Mouse (Mus musculus) stomach, embryonic 16.5 days (tissue): ENCODE results near the gene Trpm3. TPM values are rescaled to one million over a fixed set of nuclear protein-coding genes. Genes with fewer than 3 reads are reported as not detected.

Experiments
- ATAC-seq: fragments of 200-750 bp; cut with Nextera tagmentation; 2 replicates; pipeline ENCODE4 v1.8.0; 2017; ENCODE audit warnings: moderate number of reproducible peaks, moderate TSS enrichment; ENCODE audit not compliant: insufficient read depth, low FRiP score
- H3K27ac ChIP-seq: fragments of 300-500 bp; sonication (generic); 2 replicates; pipeline ENCODE4 v1.5.1; 2014; ENCODE audit warnings: low read length
- H3K27me3 ChIP-seq: fragments of 300-500 bp; sonication (generic); 2 replicates; pipeline ENCODE4 v1.6.1; 2014; ENCODE audit warnings: low read length, control low read depth, mixed read lengths; ENCODE audit not compliant: control insufficient read depth, insufficient read depth
- H3K36me3 ChIP-seq: fragments of 300-500 bp; sonication (generic); 2 replicates; pipeline ENCODE4 v1.6.1; 2014; ENCODE audit warnings: low read length; ENCODE audit not compliant: control insufficient read depth, insufficient read depth
- H3K4me1 ChIP-seq: fragments of 300-500 bp; sonication (generic); 2 replicates; pipeline ENCODE4 v1.6.1; 2014; ENCODE audit warnings: low read length, control low read depth, mixed read lengths; ENCODE audit not compliant: control insufficient read depth, insufficient read depth
- H3K4me2 ChIP-seq: fragments of 300-500 bp; sonication (generic); 2 replicates; pipeline ENCODE4 v1.6.1; 2014; ENCODE audit warnings: low read depth, low read length, mixed read lengths
- H3K4me3 ChIP-seq: fragments of 300-500 bp; sonication (generic); replicated peaks from 2 replicates; pipeline ENCODE4 v1.5.1; 2014; ENCODE audit warnings: mild to moderate bottlenecking, low read length
- H3K9ac ChIP-seq: fragments of 300-500 bp; sonication (generic); 2 replicates; pipeline ENCODE4 v1.6.1; 2014; ENCODE audit warnings: low read length
- H3K9me3 ChIP-seq: fragments of 300-500 bp; sonication (generic); replicated peaks from 2 replicates; pipeline ENCODE4 v1.6.1; 2016; ENCODE audit warnings: low read length, control low read depth; ENCODE audit not compliant: control insufficient read depth
- WGBS: fragments of 180-500 bp; shearing (Covaris S2); extraction: QIAGEN DNeasy Blood & Tissue Kit; methylation state at CpG from one replicate; pipeline ENCODE4 v1.1.7; 2014; 5-methylcytosine and 5-hydroxymethylcytosine counted together
- polyA plus RNA-seq: library from polyadenylated mRNA; unstranded; fragments of >200 nt; fragmentation: Nextera tagmentation; extraction: Ambion mirVana; gene quantifications from 2 replicates; pipeline ENCODE4 v1.2.1, GENCODE M21; 2015

Gene Trpm3
- polyA plus RNA-seq, 1 experiment from 2014 or later: 1.0 TPM

DNA sequence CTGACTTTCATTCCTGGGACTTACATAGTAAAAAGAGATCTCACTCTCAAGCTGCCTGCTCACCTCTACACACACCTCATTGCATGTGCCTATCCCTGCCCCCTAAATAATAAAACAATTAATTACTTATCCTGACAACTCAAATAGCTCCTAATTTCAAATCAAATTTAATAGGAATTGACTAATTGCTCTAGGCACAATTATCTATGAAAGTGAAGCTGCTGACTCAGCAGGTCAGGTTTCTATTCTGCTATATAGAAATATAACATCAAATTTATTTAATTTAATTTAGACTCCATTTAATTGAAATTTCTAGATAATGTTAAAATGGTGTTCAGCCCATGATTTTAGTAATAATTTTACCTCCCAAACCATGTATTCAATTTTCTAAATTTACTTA, 566.6 kb downstream of the Trpm3 start:
- no peaks in the 10 kb centered on the region for H3K27me3 ChIP-seq
- no peak overlapping the region for H3K9ac ChIP-seq
- H3K4me1 ChIP-seq: no peaks in the 10 kb centered on the region
- no peak overlapping the region for H3K4me2 ChIP-seq
- no peak overlapping the region for H3K27ac ChIP-seq
- no peak overlapping the region for H3K4me3 ChIP-seq
- no peaks in the 10 kb centered on the region for H3K9me3 ChIP-seq
- H3K36me3 ChIP-seq: no peaks in the 10 kb centered on the region
- ATAC-seq: no peak

DNA sequence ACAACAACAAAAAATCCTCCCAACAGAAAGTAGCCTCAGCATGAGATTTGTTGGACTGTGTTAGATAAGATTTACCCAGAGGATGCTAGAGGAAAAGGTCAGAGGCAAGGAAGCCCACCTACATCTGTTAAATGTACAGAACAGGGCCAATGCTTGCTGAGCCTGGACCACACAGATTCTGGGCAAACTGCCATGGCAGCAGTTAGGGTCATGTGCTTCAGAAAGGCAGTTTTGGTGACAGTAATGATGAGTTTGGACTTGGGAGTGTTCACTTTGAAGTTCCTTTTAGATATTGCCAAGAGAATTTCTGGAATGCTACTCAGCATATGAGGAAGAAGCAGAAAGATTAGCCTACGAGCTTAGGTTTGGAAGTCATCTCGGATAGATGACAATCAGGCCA, 580.2 kb downstream of the Trpm3 start:
- no peak overlapping the region for H3K4me2 ChIP-seq
- no peak overlapping the region for H3K27ac ChIP-seq
- H3K4me3 ChIP-seq: no peak overlapping the region
- ATAC-seq: no peak
- 52% methylated on average over 2 of the region's 2 CpGs for whole genome bisulfite sequencing
- no peaks in the 10 kb centered on the region for H3K9me3 ChIP-seq
- no peaks in the 10 kb centered on the region for H3K36me3 ChIP-seq
- H3K9ac ChIP-seq: no peak overlapping the region
- H3K27me3 ChIP-seq: no peaks in the 10 kb centered on the region
- no peaks in the 10 kb centered on the region for H3K4me1 ChIP-seq

DNA sequence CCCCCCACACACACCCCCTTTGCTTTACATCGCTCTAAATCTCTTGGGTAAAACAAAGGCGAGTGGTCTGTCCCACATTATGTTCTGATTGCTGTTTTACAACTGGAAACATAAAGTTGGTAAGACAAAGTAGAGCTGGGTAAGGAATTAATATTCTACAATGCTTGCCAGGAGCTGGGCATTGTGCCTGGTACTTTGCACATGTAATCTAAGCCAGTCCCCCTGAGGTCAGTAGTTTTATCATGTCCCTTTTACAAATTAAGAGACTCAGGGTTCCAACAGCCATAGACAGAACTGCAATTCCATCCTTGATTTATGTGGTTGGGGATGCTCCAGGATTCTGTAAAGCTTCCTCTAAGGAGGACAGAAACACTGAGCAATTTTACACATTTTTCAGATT, 591.0 kb downstream of the Trpm3 start:
- H3K9ac ChIP-seq: no peak overlapping the region
- no peak overlapping the region for H3K4me2 ChIP-seq
- H3K27me3 ChIP-seq: no peaks in the 10 kb centered on the region
- no peaks in the 10 kb centered on the region for H3K36me3 ChIP-seq
- H3K27ac ChIP-seq: no peak overlapping the region
- H3K4me1 ChIP-seq: no peaks in the 10 kb centered on the region
- ATAC-seq: no peak
- no peak overlapping the region for H3K4me3 ChIP-seq
- no peaks in the 10 kb centered on the region for H3K9me3 ChIP-seq
- WGBS: 77% methylated on average over 2 of the region's 2 CpGs

DNA sequence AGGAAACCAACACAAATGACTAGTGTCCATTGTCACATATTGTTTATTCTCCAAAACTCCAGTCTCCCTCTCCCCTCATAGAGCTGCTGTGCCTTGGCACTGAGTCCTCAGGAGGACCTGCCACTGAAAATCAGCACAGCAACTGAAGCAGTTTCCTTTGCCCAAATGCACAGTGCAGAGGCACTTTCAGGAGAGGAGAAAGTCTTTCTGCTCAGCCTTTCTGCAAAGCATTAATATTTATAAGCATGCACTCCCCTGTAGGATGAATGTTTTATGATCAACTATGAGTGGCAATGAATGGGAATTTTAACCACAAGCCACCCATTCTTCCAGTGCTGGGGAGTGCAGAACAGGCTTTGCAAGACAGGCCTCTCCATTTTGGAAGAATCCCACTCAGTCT, 592.1 kb downstream of the Trpm3 start:
- Histone ChIP-seq H3K9me3 (no peaks in the 10 kb centered on the region), H3K27me3 (no peaks in the 10 kb centered on the region), H3K4me2 (no peak overlapping the region), H3K9ac (no peak overlapping the region), H3K27ac (no peak overlapping the region), H3K4me1 (no peaks in the 10 kb centered on the region), H3K36me3 (no peaks in the 10 kb centered on the region), H3K4me3 (no peak overlapping the region)
- ATAC-seq: no peak

DNA sequence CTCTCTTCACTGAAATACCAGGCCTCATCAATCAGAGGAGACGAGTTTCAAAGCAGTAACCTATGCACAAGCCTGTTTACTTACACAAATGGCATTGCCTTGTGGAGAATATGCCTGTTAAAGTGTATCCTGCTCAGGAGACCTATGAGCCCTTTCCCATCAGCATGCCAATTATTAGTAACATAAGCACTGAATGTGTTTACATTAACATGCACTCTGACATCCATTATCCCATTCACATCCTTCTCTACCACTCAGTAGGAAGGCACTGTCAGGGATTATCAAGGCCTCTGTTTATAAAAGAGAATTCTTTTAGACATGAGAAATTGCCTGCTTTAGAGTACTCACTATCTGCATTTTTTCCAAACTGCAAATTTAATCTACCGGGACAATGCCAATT, 598.0 kb downstream of the Trpm3 start:
- H3K27me3 ChIP-seq: no peaks in the 10 kb centered on the region
- H3K4me2 ChIP-seq: no peak overlapping the region
- H3K4me1 ChIP-seq: no peaks in the 10 kb centered on the region
- H3K27ac ChIP-seq: no peak overlapping the region
- WGBS: 20% methylated on average over 2 of the region's 2 CpGs
- no peak overlapping the region for H3K9ac ChIP-seq
- H3K36me3 ChIP-seq: no peaks in the 10 kb centered on the region
- ATAC-seq: no peak
- H3K9me3 ChIP-seq: no peaks in the 10 kb centered on the region
- H3K4me3 ChIP-seq: no peak overlapping the region

DNA sequence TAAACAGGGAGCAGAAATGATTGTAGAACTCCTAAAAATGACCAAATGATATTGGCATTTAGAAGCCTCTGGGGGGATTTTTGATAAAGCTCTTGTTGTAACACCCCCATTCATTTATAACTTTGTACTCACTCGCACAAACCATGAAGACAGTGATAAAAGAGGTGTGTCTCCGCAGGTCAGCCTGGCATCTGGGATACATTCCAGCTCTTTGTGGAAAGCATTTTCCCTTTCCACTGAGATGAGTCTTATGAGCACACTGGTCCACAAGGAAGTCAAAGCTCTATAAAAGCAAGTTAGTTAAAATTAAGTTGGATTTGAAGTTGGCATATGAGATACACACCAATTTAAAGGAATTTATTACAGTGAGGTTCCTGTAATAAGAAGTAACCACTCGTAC, 600.4 kb downstream of the Trpm3 start:
- Histone ChIP-seq H3K4me3 (no peak overlapping the region), H3K27me3 (no peaks in the 10 kb centered on the region), H3K9me3 (no peaks in the 10 kb centered on the region), H3K36me3 (no peaks in the 10 kb centered on the region), H3K4me2 (no peak overlapping the region), H3K9ac (no peak overlapping the region), H3K4me1 (no peaks in the 10 kb centered on the region), H3K27ac (no peak overlapping the region)
- WGBS: 52% methylated on average over 3 of the region's 3 CpGs
- no peak for ATAC-seq

DNA sequence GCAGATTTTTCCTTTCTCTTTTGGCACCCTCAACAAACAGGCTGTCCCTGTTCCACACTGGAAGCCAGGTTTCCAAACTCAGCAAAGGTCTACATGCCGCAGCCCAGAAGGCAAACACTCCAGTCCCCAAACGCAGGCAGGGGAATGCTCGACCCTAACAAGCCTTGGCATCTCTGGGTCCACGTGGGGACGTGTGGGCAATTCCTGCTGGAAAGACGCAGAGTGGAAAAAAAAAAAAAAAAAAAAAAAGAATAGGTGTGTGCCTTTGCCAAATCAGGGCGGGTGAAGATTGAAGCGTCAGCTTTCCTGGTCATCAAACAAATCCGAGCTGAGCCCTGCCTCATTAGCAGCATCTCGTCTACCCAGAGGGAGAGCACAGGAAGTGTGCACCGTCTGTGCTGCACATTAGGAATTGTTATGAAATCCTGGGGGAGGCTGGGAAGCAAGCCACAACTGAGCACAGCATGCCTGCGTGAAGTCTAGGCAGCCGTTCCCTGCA, 614.5 kb downstream of the Trpm3 start:
- no peak overlapping the region for H3K4me2 ChIP-seq
- no peaks in the 10 kb centered on the region for H3K36me3 ChIP-seq
- H3K4me3 ChIP-seq: no peak overlapping the region
- no peaks in the 10 kb centered on the region for H3K27me3 ChIP-seq
- ATAC-seq: no peak
- no peaks in the 10 kb centered on the region for H3K4me1 ChIP-seq
- WGBS: 39% methylated on average over 13 of the region's 13 CpGs
- H3K27ac ChIP-seq: no peak overlapping the region
- no peak overlapping the region for H3K9ac ChIP-seq
- no peaks in the 10 kb centered on the region for H3K9me3 ChIP-seq

DNA sequence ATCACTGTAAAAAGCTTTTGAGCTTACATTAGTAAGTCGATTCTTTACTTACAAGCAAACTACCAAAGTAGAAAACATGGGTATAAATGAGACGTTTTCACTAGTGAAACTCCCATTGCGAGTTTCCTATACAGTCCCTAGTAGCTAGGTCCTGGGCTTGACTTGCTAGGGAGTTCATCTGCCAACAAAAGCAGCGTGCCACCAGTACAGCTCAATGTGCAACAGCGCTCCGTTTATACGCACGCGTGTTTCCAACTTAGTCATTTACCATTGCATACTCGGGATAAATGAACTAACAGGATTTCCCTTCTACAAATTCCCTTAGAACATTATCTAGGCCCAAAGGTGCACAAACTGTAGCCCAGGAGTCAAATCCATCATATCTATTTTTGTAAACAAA, 615.2 kb downstream of the Trpm3 start:
- Histone ChIP-seq H3K27me3 (no peaks in the 10 kb centered on the region), H3K36me3 (no peaks in the 10 kb centered on the region), H3K4me2 (no peak overlapping the region), H3K4me1 (no peaks in the 10 kb centered on the region), H3K27ac (no peak overlapping the region), H3K9me3 (no peaks in the 10 kb centered on the region), H3K9ac (no peak overlapping the region), H3K4me3 (no peak overlapping the region)
- no peak for ATAC-seq
- 89% methylated on average over 10 of the region's 10 CpGs for WGBS

DNA sequence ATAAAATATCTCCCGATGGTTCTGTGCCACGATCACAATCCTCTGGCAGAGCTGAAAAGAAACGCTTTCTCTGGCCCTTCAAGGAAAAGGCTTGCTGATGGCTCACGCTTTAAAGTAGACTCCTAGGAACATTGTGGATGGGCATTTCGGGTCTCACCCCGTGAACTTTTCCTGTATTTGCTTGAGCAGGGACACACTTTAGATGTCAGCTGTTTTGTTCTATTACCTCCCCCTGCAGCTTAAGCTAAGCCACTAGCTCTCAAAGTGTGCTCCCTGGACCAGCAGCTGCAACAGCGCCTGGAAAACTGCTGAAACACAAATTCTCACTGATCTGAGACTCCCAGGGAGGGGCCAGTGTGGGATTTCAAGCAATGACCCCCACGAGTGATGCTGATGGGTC, 615.7 kb downstream of the Trpm3 start:
- Histone ChIP-seq H3K4me2 (no peak overlapping the region), H3K9ac (no peak overlapping the region), H3K27ac (no peak overlapping the region), H3K27me3 (no peaks in the 10 kb centered on the region), H3K4me1 (no peaks in the 10 kb centered on the region), H3K9me3 (no peaks in the 10 kb centered on the region), H3K36me3 (no peaks in the 10 kb centered on the region), H3K4me3 (no peak overlapping the region)
- ATAC-seq: no peak
- 73% methylated on average over 8 of the region's 8 CpGs for WGBS

DNA sequence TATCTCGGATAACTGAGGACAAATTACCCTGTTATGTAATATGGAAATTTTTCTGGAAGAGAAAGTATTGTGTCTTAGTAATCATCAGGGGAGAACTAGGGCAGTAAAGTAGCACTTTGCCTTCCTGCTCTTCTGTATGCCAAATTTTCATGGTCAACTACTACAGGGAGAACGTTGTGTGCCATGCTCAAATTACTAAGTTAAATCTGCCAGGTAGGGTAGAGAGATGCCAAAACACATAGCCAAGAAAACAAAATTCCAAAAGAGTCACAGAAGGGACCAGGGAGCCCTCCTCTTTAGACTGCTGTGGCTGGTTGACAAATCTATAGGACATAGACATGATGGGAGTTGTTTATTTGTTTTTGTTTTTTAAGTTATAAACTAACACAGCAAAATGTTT, 619.6 kb downstream of the Trpm3 start:
- no peak overlapping the region for H3K4me3 ChIP-seq
- no peak for ATAC-seq
- H3K36me3 ChIP-seq: no peaks in the 10 kb centered on the region
- H3K9ac ChIP-seq: no peak overlapping the region
- no peak overlapping the region for H3K4me2 ChIP-seq
- 74% methylated on average over 2 of the region's 2 CpGs for WGBS
- H3K4me1 ChIP-seq: no peaks in the 10 kb centered on the region
- H3K9me3 ChIP-seq: no peaks in the 10 kb centered on the region
- no peaks in the 10 kb centered on the region for H3K27me3 ChIP-seq
- H3K27ac ChIP-seq: no peak overlapping the region
